Mouse (Mus musculus): ENCODE results near the gene Fcgr4. TPM values are rescaled to one million over a fixed set of nuclear protein-coding genes. Genes with fewer than 3 reads are reported as not detected.

Gene Fcgr4
- polyA plus RNA-seq, 1 experiment from 2014 or later, result 0.31 TPM

DNA sequence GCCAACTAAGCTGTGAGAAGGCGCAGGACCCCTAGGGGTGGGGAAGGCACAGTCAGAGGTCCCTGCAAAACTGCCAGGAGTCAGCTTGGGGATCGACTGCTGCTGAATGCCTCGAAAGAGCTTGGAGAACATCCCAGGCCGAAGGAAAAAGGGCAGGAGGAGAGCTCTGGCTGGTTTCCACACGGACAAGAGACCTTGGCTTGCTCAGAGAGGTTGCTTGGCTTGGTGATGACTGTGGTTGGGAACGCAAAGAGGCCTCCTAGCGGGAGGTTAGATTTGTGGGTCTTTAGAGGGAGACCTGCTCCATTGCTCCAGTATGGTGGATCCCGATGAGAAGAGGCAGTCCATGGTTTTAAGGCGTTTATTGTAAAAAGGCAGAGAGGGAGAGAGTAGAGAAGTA, 29.1 kb upstream of the Fcgr4 start:
- 75% methylated on average over 9 of the region's 9 CpGs for WGBS
- no peaks in the 10 kb centered on the region for H3K4me1 ChIP-seq
- no peak overlapping the region for H3K27ac ChIP-seq (replicated peaks)

DNA sequence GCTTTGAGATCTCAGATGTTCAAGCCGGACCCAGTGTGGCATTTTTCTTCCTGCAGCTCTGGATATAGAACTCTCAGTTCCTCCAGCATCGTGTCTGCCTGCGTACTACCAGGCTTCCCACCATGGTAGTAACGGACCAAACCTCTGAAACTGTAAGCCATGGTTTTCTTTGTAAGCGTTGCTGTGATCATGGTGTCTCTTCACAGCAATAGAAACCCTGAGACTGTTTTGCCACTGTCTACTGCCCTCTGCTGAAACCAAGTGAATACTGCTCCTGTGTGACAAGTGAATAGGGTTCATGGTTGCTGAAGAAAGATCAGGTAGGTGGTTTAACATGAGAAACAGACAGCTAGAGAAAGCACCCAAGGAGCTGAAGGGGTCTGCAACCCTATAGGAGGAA, 26.2 kb upstream of the Fcgr4 start:
- DNase-seq (ENCODE audit: low spot score), result peak; percentile 12
- no peaks in the 10 kb centered on the region for H3K4me1 ChIP-seq
- 0 out of 2 replicates have a peak, but pooled peaks cover 8% of the 10 kb centered on the region for H3K27me3 ChIP-seq (replicated peaks; ENCODE audit: low read depth, poor library complexity, severe bottlenecking)
- H3K9me3 ChIP-seq, result no peaks in the 10 kb centered on the region
- 77% methylated on average over 5 of the region's 5 CpGs for WGBS
- no peak overlapping the region for H3K27ac ChIP-seq (replicated peaks)
- H3K36me3 ChIP-seq (replicated peaks), result no peaks in the 10 kb centered on the region
- H3K4me3 ChIP-seq, result no peak overlapping the region

More for the DNA sequence above, 29.1 kb upstream of the Fcgr4 start:
- no peak for DNase-seq (ENCODE audit: low spot score)
- no peaks in the 10 kb centered on the region for H3K36me3 ChIP-seq (replicated peaks)
- no peaks in the 10 kb centered on the region for H3K9me3 ChIP-seq
- 0 out of 2 replicates have a peak, but pooled peaks cover 8% of the 10 kb centered on the region for H3K27me3 ChIP-seq (replicated peaks; ENCODE audit: low read depth, poor library complexity, severe bottlenecking)
- H3K4me3 ChIP-seq, result no peak overlapping the region

GRCm38 (mm10) chr1:170996034-170996433, 22.7 kb upstream of the Fcgr4 start:
- no peak for DNase-seq (ENCODE audit: low spot score)
- no peak overlapping the region for H3K27ac ChIP-seq (replicated peaks)
- H3K4me3 ChIP-seq, result no peak overlapping the region
- H3K4me1 ChIP-seq, result no peaks in the 10 kb centered on the region; the same call in 1 of the 2 replicates
- no peaks in the 10 kb centered on the region for H3K9me3 ChIP-seq
- no peaks in the 10 kb centered on the region for H3K27me3 ChIP-seq (replicated peaks; ENCODE audit: low read depth, poor library complexity, severe bottlenecking)
- 74% methylated on average over 3 of the region's 3 CpGs for WGBS
- no peaks in the 10 kb centered on the region for H3K36me3 ChIP-seq (replicated peaks)

GRCm38 (mm10) chr1:170996753-170997152, 22.0 kb upstream of the Fcgr4 start:
- Histone ChIP-seq H3K36me3 (replicated peaks) (no peaks in the 10 kb centered on the region), H3K4me1 (no peaks in the 10 kb centered on the region; the same call in 1 of the 2 replicates), H3K4me3 (no peak overlapping the region), H3K9me3 (no peaks in the 10 kb centered on the region), H3K27ac (replicated peaks) (no peak overlapping the region), H3K27me3 (replicated peaks; ENCODE audit: low read depth, poor library complexity, severe bottlenecking) (no peaks in the 10 kb centered on the region)
- peak; percentile 59 for DNase-seq (ENCODE audit: low spot score)
- 45% methylated on average over 3 of the region's 3 CpGs for WGBS

DNA sequence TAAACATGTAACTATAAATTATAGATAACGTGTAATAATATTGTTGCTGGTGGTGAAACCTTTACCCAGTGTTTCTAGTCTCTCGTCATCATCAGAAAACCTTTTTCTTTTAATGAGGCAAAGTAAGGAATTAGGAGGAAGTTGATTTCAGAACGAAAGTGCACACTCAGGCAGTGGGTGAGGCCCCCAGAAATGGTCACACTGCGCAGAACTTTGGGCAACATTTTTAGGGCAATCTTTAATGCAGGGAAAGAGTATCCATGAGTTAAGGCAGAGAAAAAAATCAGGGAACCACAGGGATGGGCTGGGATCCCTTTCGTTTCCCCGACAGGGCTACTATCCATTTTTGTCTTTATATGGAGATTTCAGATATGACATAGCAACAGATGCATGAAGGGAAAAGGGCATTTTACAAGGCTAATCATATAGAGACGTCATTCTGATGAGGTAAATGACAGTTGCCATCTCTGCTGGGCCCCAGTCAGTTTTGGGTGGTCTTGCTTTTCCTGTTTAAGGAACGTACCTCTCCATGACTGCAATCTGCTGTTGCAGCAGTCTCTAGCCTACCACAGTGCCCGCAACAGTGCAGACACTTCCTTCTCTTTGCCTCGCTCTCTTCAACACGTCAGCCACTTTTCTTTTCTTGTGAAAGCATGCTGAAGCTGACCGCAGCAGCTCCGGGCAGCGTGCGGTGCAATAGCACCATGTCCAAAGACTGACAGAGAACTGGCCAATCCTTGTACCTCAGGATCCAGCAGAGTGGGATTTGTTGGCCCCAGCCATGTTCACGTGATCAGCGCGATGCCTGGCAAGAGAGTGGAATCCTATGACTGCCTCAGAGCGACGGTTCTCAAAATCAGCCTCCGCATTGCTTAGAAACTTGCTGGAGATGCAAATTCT, 20.7 kb upstream of the Fcgr4 start:
- H3K4me3 ChIP-seq, result peak overlapping the region; percentile 34; the same call in 1 of the 2 replicates
- no peaks in the 10 kb centered on the region for H3K36me3 ChIP-seq (replicated peaks)
- peak; percentile 30 for DNase-seq (ENCODE audit: low spot score)
- no peak overlapping the region for H3K27ac ChIP-seq (replicated peaks)
- no peaks in the 10 kb centered on the region for H3K27me3 ChIP-seq (replicated peaks; ENCODE audit: low read depth, poor library complexity, severe bottlenecking)
- WGBS, result 63% methylated on average over 21 of the region's 21 CpGs
- H3K4me1 ChIP-seq, result no peaks in the 10 kb centered on the region; the same call in 1 of the 2 replicates
- H3K9me3 ChIP-seq, result no peaks in the 10 kb centered on the region

GRCm38 (mm10) chr1:170999811-171000210, 18.9 kb upstream of the Fcgr4 start:
- no peaks in the 10 kb centered on the region; the same call in 1 of the 2 replicates for H3K4me1 ChIP-seq
- no peak overlapping the region for H3K4me3 ChIP-seq
- no peaks in the 10 kb centered on the region for H3K36me3 ChIP-seq (replicated peaks)
- H3K9me3 ChIP-seq, result no peaks in the 10 kb centered on the region
- no peak overlapping the region for H3K27ac ChIP-seq (replicated peaks)
- DNase-seq (ENCODE audit: low spot score), result no peak
- H3K27me3 ChIP-seq (replicated peaks; ENCODE audit: low read depth, poor library complexity, severe bottlenecking), result no peaks in the 10 kb centered on the region

- Histone ChIP-seq H3K27me3 (replicated peaks; ENCODE audit: low read depth, poor library complexity, severe bottlenecking) (no peaks in the 10 kb centered on the region), H3K36me3 (replicated peaks) (no peaks in the 10 kb centered on the region), H3K4me3 (no peak overlapping the region), H3K4me1 (no peaks in the 10 kb centered on the region), H3K9me3 (no peaks in the 10 kb centered on the region), H3K27ac (replicated peaks) (no peak overlapping the region)
- WGBS, result 73% methylated on average over 6 of the region's 6 CpGs
- no peak for DNase-seq (ENCODE audit: low spot score)
These were observed 13.6 kb upstream of the Fcgr4 start for GRCm38 (mm10) chr1:171005081-171005480.

DNA sequence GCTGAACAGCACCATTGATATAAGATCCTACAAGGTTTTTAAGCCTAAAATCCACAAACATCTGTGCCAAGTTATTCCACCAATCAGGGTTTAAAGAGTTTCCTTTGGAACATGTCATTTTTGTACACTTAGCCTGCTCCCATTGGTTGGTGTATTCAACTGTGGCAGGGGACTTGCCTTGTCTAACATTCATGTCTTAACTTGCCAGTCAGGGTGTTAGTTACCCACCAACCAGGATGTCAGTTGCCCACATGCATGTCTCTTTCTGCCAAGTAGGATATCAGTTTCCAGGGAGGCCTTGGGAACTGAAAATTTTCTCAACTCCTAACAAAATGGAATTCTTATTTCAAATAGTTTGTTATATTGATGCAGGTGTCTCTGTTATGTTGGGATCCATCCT, 13.1 kb upstream of the Fcgr4 start:
- Histone ChIP-seq H3K4me3 (no peak overlapping the region), H3K4me1 (no peaks in the 10 kb centered on the region), H3K27me3 (replicated peaks; ENCODE audit: low read depth, poor library complexity, severe bottlenecking) (no peaks in the 10 kb centered on the region), H3K9me3 (no peaks in the 10 kb centered on the region), H3K36me3 (replicated peaks) (no peaks in the 10 kb centered on the region), H3K27ac (replicated peaks) (no peak overlapping the region)
- no peak for DNase-seq (ENCODE audit: low spot score)

DNA sequence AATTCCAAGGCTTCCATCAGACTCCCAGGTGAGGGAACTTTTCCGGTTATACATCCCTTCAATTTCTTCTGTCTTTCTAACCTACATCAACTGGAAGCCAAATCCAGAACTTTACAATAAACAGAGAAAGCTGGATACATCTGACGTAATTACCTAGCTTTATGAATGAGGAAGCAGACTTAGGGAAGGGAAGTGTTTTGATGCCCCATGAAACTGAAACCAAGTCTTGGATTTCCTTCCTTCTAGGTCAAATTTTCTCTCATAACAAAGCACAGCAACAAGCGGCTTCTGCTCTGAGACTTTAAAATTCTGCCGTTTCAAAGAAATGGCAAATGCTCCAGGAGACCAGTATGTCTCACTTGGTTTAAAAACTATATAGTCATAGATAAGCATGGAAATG, 12.4 kb upstream of the Fcgr4 start:
- Histone ChIP-seq H3K4me3 (no peak overlapping the region), H3K36me3 (replicated peaks) (no peaks in the 10 kb centered on the region), H3K9me3 (no peaks in the 10 kb centered on the region), H3K4me1 (no peaks in the 10 kb centered on the region), H3K27ac (replicated peaks) (no peak overlapping the region), H3K27me3 (replicated peaks; ENCODE audit: low read depth, poor library complexity, severe bottlenecking) (no peaks in the 10 kb centered on the region)
- no peak for DNase-seq (ENCODE audit: low spot score)
- 90% methylated on average over 4 of the region's 4 CpGs for WGBS

DNA sequence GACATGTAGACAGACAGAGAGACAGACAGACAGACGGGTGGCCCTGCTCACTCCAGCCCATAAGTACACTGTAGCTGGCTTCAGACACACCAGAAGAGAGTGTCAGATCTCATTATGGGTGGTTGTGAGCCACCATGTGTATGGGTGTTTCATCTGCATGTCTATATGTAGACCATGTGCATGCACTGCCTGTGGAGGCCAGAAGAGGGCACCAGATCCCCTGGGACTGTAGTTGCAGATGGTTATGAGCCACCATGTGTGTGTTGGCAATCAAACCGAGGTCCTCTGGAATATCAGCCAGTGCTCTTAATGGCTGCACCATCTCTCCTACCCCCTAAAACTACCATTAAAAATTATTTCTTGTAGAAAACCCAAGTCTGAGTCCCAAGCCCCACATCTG, 11.8 kb upstream of the Fcgr4 start:
- peak; percentile 17 for DNase-seq (ENCODE audit: low spot score)
- Histone ChIP-seq H3K4me3 (no peak overlapping the region), H3K36me3 (replicated peaks) (no peaks in the 10 kb centered on the region), H3K27ac (replicated peaks) (no peak overlapping the region), H3K9me3 (no peaks in the 10 kb centered on the region), H3K4me1 (no peaks in the 10 kb centered on the region), H3K27me3 (replicated peaks; ENCODE audit: low read depth, poor library complexity, severe bottlenecking) (no peaks in the 10 kb centered on the region)
- WGBS, result 89% methylated on average over 2 of the region's 2 CpGs

- no peaks in the 10 kb centered on the region for H3K36me3 ChIP-seq (replicated peaks)
- no peaks in the 10 kb centered on the region for H3K4me1 ChIP-seq
- 78% methylated on average over 4 of the region's 4 CpGs for WGBS
- no peak overlapping the region for H3K27ac ChIP-seq (replicated peaks)
- no peak for DNase-seq (ENCODE audit: low spot score)
- H3K27me3 ChIP-seq (replicated peaks; ENCODE audit: low read depth, poor library complexity, severe bottlenecking), result no peaks in the 10 kb centered on the region
- H3K4me3 ChIP-seq, result no peak overlapping the region
- H3K9me3 ChIP-seq, result no peaks in the 10 kb centered on the region
These were observed 7.0 kb upstream of the Fcgr4 start for GRCm38 (mm10) chr1:171011733-171012132.

DNA sequence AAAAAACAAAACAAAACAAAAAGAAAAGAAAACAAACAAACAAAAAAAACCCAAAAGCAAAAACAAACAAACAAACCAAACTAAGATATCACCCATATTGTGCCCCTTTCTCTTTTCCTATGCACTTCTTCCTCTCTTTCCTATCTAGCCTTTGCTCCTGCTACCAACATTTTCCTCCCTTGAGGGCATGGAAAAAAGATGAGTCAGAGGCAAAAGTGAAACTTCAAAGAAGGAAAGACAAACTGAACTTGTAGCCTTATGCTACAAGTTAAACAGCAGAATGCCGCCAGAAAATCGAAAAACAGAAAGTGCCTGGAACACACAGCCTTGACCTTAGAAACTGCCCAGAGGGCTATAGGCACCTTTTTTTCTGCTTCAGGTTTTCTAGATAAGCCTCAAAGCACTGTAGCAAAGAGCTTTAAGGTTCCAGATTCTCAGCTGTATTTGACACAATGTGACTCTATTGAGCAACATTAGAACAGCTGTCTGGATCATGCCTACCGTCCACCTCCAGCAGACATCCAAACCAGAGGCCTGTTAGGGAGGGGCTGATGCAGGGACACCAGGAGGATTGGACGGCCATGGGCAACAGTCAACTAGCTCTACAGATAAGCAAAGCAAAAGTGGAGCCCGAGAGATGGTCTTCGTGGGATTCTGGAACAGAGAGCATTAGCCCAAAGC, 1.9 kb upstream of the Fcgr4 start:
- no peaks in the 10 kb centered on the region for H3K9me3 ChIP-seq
- no peaks in the 10 kb centered on the region for H3K4me1 ChIP-seq
- no peaks in the 10 kb centered on the region for H3K27me3 ChIP-seq (replicated peaks; ENCODE audit: low read depth, poor library complexity, severe bottlenecking)
- no peak overlapping the region for H3K27ac ChIP-seq (replicated peaks)
- 86% methylated on average over 6 of the region's 6 CpGs for WGBS
- no peaks in the 10 kb centered on the region for H3K36me3 ChIP-seq (replicated peaks)
- no peak for DNase-seq (ENCODE audit: low spot score)
- H3K4me3 ChIP-seq, result no peak overlapping the region

Measured in embryonic facial prominence, embryonic 10.5 days (tissue).